Mouse (Mus musculus) ES-E14 (cell line): ENCODE results near the gene Dld.

Source experiments
- CHD2 ChIP-seq: IDR thresholded peaks from 2 replicates; pipeline ENCODE4 v1.6.1; 2014; ENCODE audit warnings: mild to moderate bottlenecking, low read depth, low read length, inconsistent platforms
- HCFC1 ChIP-seq: IDR thresholded peaks from 2 replicates; pipeline ENCODE4 v1.6.1; 2012; ENCODE audit warnings: low read length, inconsistent platforms, borderline replicate concordance; ENCODE audit not compliant: insufficient read depth
- MAFK ChIP-seq: IDR thresholded peaks from 2 replicates; pipeline ENCODE4 v1.6.1; 2014; ENCODE audit warnings: mild to moderate bottlenecking, low read depth, low read length, inconsistent platforms; ENCODE audit not compliant: insufficient read depth
- ZC3H11A ChIP-seq: IDR thresholded peaks from 2 replicates; pipeline ENCODE4 v1.6.1; 2012; ENCODE audit warnings: low read depth, mild to moderate bottlenecking, inconsistent platforms, low read length, borderline replicate concordance
- ZNF384 ChIP-seq: IDR thresholded peaks from 2 replicates; pipeline ENCODE4 v1.6.1; 2012; ENCODE audit warnings: low read depth, low read length, inconsistent platforms

DNA sequence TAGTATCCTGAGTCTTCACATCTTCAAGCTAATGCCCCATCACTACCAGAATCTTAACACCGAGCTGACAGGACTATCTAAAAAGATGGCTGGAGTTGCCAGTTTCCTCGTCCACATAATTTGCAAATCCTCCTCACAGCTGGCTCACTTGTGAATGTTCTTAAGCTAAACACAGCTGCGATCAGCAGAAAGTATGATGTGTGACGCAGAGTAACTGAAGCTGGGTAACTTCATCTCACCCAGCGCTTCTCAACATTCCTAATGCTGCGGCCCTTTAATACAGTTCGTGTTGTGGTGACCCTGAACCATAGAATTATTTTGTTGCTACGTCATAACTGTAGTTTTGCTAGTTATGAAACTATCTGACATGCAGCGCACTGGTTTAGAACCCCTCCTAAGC lies 24.1 kb downstream of the Dld start:
- no peak for TF ChIP-seq ZNF384
- TF ChIP-seq CHD2 = no peak
- no peak for TF ChIP-seq MAFK
- TF ChIP-seq ZC3H11A = no peak
- TF ChIP-seq HCFC1 = no peak
